Mouse (Mus musculus) liver, postnatal 0 days (tissue): ENCODE results near the gene Miga1.

ENCODE experiments used
- CTCF ChIP-seq: sonication (generic); IDR thresholded peaks from 2 replicates; pipeline ENCODE4 v1.5.1; 2016; ENCODE audit warnings: antibody characterized with exemption, low read depth
- EP300 ChIP-seq: IDR thresholded peaks from 2 replicates; pipeline ENCODE4 v1.6.1; 2016; ENCODE audit warnings: antibody characterized with exemption, low read depth, mild to moderate bottlenecking

DNA sequence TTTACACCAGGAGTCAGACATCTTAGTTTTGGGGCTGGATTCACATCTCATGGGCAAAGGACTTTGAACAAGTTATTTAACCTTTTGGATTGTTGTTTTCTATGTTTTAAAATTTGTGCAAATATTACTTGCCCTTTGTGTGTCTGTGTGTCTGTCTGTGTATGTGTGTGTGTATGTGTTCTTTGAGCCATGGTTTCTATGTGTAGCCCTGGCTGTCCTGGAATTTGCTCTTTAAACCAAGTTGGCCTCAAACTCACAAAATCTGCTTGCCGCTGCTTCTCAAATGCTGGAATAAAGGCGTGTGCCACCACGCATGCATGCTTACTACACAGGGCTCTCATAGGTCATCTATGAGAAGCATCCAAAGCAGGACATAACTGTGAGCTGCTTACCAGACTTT lies 63.3 kb downstream of the Miga1 start:
- TF ChIP-seq CTCF (no peak), EP300 (no peak)
